Mouse (Mus musculus) intestine, embryonic 14.5 days (tissue): ENCODE measurements at regions not wholly inside any gene's neighbourhood (a gene's known extent, or its start where the extent isn't known, plus 50 kb on each side); places are given as distances from the start of the nearest gene placed in this dataset.

ENCODE experiments used
- ATAC-seq: fragments of 200-750 bp; cut with Nextera tagmentation; replicated peaks from 2 replicates; pipeline ENCODE4 v1.8.0; 2017; ENCODE audit warnings: low read depth, moderate number of reproducible peaks, moderate TSS enrichment, moderate library complexity; ENCODE audit not compliant: low FRiP score, low TSS enrichment
- DNase-seq: peaks from one replicate; pipeline ENCODE4 v3.0.0-alpha.2; 2018; ENCODE audit warnings: low spot score
- H3K27ac ChIP-seq: fragments of 300-500 bp; sonication (generic); 2 replicates; pipeline ENCODE4 v1.5.1; 2014; ENCODE audit warnings: low read depth, mild to moderate bottlenecking, control low read depth
- H3K27me3 ChIP-seq: fragments of 300-500 bp; sonication (generic); replicated peaks from 2 replicates; pipeline ENCODE4 v1.6.1; 2014; ENCODE audit warnings: low read length, control low read depth; ENCODE audit not compliant: control insufficient read depth, insufficient read depth
- H3K36me3 ChIP-seq: fragments of 300-500 bp; sonication (generic); 2 replicates; pipeline ENCODE4 v1.6.1; 2014; ENCODE audit warnings: low read length, control low read depth; ENCODE audit not compliant: control insufficient read depth, insufficient read depth
- H3K4me1 ChIP-seq: fragments of 300-500 bp; sonication (generic); replicated peaks from 2 replicates; pipeline ENCODE4 v1.6.1; 2014; ENCODE audit warnings: low read length, control low read depth, mixed read lengths; ENCODE audit not compliant: control insufficient read depth, insufficient read depth
- H3K4me2 ChIP-seq: fragments of 300-500 bp; sonication (generic); 2 replicates; pipeline ENCODE4 v1.6.1; 2014; ENCODE audit warnings: low read length
- H3K4me3 ChIP-seq: fragments of 300-500 bp; sonication (generic); 2 replicates; pipeline ENCODE4 v1.5.1; 2014; ENCODE audit warnings: low read depth, low read length, control low read depth, mixed read lengths
- H3K9ac ChIP-seq: fragments of 300-500 bp; sonication (generic); 2 replicates; pipeline ENCODE4 v1.6.1; 2014; ENCODE audit warnings: mild to moderate bottlenecking, low read length
- H3K9me3 ChIP-seq: fragments of 300-500 bp; sonication (generic); 2 replicates; pipeline ENCODE4 v1.6.1; 2016; ENCODE audit warnings: low read length, control low read depth; ENCODE audit not compliant: control insufficient read depth
- WGBS: fragments of 180-500 bp; shearing (Covaris S2); extraction: QIAGEN DNeasy Blood & Tissue Kit; methylation state at CpG from one replicate; pipeline ENCODE4 v1.1.7; 2014; 5-methylcytosine and 5-hydroxymethylcytosine counted together

DNA sequence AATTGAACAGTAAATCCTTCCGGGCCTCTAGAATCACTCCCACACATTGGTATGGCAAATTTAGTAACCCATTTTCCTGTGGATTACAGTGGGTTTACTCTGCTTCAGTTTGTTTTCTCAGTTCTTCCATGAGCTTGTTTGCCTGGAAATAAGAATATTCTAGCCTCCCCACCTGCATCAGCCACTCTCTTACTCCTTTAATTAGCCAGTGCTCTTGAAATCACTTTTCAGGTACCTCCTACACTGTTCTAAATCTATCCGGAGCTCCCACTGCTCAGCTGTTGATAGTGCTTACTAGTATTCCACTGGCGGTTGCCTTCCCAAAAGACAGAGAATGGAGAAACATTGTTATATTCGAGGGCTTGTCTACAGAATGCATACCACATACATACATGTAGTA lies 167.1 kb downstream of the Htr7 start:
- DNase-seq (no peak), ATAC-seq (no peak)
- Histone ChIP-seq H3K27ac (no peak overlapping the region), H3K9ac (no peak overlapping the region), H3K9me3 (no peaks in the 10 kb centered on the region), H3K4me1 (no peaks in the 10 kb centered on the region), H3K36me3 (no peaks in the 10 kb centered on the region), H3K27me3 (no peaks in the 10 kb centered on the region), H3K4me3 (no peak overlapping the region), H3K4me2 (no peak overlapping the region)
- WGBS: 77% methylated on average over 4 of the region's 4 CpGs

DNA sequence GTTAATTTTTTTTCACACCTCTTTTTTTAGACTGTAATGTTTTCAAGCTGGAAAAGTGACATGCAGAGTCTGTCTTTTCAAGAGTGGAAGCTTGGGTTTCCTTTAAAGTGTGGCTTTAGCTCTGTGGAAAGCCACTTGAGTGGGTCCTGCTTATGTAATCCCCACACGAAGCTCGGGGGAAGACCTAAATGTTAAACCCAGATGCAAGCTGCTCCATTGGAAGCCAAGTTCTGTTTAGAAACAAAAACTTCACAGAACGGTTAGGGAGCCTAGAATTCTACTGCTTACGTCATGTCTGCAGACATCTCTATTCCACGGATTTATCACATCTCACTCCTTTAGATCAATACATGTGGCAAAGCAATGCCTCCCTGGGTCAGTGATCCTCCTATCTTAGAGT lies 171.0 kb downstream of the Htr7 start:
- no peak overlapping the region for H3K27ac ChIP-seq
- no peaks in the 10 kb centered on the region for H3K9me3 ChIP-seq
- DNase-seq (no peak), ATAC-seq (no peak)
- no peaks in the 10 kb centered on the region for H3K27me3 ChIP-seq
- H3K9ac ChIP-seq: no peak overlapping the region
- H3K4me3 ChIP-seq: no peak overlapping the region
- H3K4me2 ChIP-seq: no peak overlapping the region
- no peaks in the 10 kb centered on the region for H3K36me3 ChIP-seq
- WGBS: 72% methylated on average over 5 of the region's 5 CpGs
- H3K4me1 ChIP-seq: no peaks in the 10 kb centered on the region

DNA sequence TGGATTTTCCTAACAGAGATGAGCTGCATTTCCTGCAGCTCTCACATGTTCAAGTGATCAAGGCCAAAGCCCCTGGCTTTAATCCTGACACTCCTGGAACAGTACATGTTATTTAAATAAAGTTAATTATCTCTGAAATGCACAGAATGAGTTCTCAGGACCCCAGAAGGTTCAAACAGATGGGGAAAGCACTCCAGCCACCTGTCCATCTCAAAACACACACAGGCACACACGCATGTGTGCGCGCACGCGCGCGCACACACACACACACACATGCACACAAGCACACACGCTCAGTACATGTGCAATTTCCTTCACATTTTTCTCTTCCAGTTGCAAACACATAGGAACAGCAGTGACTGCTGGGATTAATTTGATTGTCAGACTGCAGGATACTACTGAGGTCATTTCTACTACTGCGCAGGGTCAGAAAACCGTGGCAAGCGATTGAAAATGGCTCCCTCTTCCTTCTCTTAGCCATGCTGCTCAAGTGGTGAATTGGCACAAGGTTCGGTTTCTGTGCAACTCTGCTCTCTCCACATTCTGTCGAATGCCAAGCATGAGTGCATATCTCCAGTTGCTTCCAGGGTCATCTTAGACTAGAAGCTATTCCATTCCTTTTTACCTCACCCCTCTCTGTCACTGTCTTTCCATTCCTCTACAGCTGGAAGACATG lies 175.4 kb downstream of the Htr7 start:
- WGBS: 91% methylated on average over 13 of the region's 13 CpGs
- ATAC-seq: no peak
- DNase-seq: no peak
- H3K27ac ChIP-seq: no peak overlapping the region
- H3K4me3 ChIP-seq: no peak overlapping the region
- no peak overlapping the region for H3K9ac ChIP-seq
- no peak overlapping the region for H3K4me2 ChIP-seq
- no peaks in the 10 kb centered on the region for H3K27me3 ChIP-seq
- no peaks in the 10 kb centered on the region for H3K36me3 ChIP-seq
- no peaks in the 10 kb centered on the region for H3K9me3 ChIP-seq
- no peaks in the 10 kb centered on the region for H3K4me1 ChIP-seq

DNA sequence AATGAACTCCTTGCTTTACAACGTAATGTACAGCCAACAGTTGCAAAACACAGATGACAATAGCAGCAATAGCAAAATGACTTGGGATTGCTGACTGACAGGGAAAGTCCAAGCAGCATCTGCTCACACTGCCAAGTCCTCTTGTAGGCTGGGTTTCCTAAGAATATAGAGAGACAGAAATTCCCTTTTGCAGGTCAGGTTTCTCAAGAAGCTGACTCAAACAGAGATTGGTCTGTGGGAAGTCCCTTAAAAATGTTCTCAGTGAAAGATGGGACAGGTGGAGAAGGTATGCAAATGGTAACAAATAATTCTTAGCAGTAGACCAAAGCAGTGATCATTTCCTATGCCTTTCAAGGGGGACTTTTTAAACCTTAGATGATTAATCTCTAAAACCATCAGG lies 181.8 kb downstream of the Htr7 start:
- ATAC-seq (no peak), DNase-seq (no peak)
- 53% methylated on average over 1 of the region's 1 CpGs for WGBS
- Histone ChIP-seq H3K27ac (no peak overlapping the region), H3K27me3 (no peaks in the 10 kb centered on the region), H3K4me3 (no peak overlapping the region), H3K4me1 (no peaks in the 10 kb centered on the region), H3K9ac (no peak overlapping the region), H3K9me3 (no peaks in the 10 kb centered on the region), H3K36me3 (no peaks in the 10 kb centered on the region), H3K4me2 (no peak overlapping the region)

DNA sequence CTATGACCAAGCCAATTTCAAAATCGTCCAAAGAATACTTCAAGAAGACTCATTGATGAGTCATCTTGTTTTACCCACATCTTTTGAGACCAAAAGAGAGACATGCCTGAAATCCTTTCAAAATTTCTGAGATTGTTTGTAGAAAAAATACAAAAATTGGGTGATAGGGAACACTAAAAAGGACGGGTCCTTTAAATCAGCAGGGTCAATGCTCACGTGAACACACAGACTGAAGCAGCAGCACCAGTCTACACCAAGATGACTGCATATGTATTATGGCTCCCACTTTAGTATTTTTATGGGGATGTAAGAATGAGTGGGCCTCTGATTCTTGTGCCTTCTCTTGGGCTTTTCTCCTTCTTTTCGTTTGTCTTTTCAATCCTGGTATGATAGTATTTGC lies 186.6 kb downstream of the Htr7 start:
- Histone ChIP-seq H3K4me3 (no peak overlapping the region), H3K27me3 (no peaks in the 10 kb centered on the region), H3K27ac (no peak overlapping the region), H3K9ac (no peak overlapping the region), H3K4me2 (no peak overlapping the region), H3K9me3 (no peaks in the 10 kb centered on the region), H3K36me3 (no peaks in the 10 kb centered on the region), H3K4me1 (no peaks in the 10 kb centered on the region)
- ATAC-seq (no peak), DNase-seq (no peak)
- WGBS: 81% methylated on average over 4 of the region's 4 CpGs

DNA sequence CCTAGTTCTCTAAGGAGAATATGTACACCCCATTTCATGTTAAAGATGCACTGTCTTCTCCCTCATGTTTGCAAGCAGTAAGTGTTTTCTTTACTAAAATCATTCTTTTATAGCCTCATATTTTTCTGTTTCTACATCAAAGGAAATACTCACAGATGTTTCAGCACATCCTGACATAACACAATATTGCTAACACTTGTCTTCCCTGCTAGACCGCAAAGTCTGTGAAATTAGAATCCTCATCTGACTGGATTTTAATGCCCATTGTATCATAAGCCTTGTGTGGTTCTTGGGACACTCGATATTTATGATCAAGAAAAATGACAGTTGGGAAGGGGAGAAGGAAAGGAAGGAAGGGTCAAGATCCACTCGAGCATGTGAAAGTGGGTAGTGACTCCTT lies 188.8 kb downstream of the Htr7 start:
- no peak for DNase-seq
- H3K36me3 ChIP-seq: no peaks in the 10 kb centered on the region
- H3K9ac ChIP-seq: no peak overlapping the region
- 81% methylated on average over 3 of the region's 3 CpGs for WGBS
- H3K4me2 ChIP-seq: no peak overlapping the region
- H3K9me3 ChIP-seq: no peaks in the 10 kb centered on the region
- H3K4me3 ChIP-seq: no peak overlapping the region
- no peak overlapping the region for H3K27ac ChIP-seq
- ATAC-seq: no peak
- H3K4me1 ChIP-seq: no peaks in the 10 kb centered on the region
- H3K27me3 ChIP-seq: no peaks in the 10 kb centered on the region

DNA sequence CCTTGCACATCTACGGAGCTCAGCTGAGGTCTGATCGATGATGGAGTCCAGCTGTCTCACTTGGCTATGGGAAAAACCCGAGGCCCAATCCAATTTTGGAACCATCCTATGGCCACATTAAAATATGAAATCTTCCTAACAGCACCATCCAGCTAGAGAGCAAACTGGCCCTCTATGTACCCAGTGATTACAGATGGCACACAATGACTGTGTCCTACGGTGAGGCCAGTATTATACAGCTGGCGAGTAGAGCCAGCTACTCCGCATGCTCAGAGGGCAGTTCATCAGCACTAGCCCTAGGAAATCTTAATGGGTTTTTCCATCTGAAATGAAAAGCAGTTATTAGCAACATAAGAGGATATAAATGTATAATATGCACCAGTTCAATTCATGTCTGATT lies 194.3 kb downstream of the Htr7 start:
- 89% methylated on average over 6 of the region's 6 CpGs for WGBS
- ATAC-seq: no peak
- Histone ChIP-seq H3K4me1 (no peaks in the 10 kb centered on the region), H3K27ac (no peak overlapping the region), H3K9me3 (no peaks in the 10 kb centered on the region), H3K4me2 (no peak overlapping the region), H3K36me3 (no peaks in the 10 kb centered on the region), H3K9ac (no peak overlapping the region), H3K27me3 (no peaks in the 10 kb centered on the region), H3K4me3 (no peak overlapping the region)
- no peak for DNase-seq

DNA sequence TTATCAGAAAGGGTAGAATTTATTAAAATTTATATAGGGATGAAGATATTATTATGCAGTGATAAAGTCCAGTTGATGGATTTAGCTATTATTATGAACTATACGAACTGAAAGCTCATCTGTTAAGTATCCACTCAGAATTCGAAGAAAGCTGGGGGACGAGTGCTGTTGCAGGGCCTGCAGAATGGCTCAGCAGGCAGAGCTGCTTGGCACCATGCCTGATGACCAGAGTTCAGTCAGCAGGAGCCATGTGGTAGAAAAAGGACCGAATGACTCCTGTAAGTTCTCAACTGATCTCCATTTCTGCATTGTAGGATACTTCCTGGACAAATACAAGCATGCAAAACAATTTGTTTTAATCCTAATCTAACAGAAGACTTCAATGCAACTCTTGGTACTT lies 195.9 kb downstream of the Htr7 start:
- 49% methylated on average over 4 of the region's 4 CpGs for WGBS
- H3K4me1 ChIP-seq: no peaks in the 10 kb centered on the region
- H3K4me2 ChIP-seq: no peak overlapping the region
- H3K4me3 ChIP-seq: no peak overlapping the region
- no peaks in the 10 kb centered on the region for H3K27me3 ChIP-seq
- H3K9ac ChIP-seq: no peak overlapping the region
- no peaks in the 10 kb centered on the region for H3K9me3 ChIP-seq
- DNase-seq (no peak), ATAC-seq (no peak)
- no peaks in the 10 kb centered on the region for H3K36me3 ChIP-seq
- no peak overlapping the region for H3K27ac ChIP-seq

DNA sequence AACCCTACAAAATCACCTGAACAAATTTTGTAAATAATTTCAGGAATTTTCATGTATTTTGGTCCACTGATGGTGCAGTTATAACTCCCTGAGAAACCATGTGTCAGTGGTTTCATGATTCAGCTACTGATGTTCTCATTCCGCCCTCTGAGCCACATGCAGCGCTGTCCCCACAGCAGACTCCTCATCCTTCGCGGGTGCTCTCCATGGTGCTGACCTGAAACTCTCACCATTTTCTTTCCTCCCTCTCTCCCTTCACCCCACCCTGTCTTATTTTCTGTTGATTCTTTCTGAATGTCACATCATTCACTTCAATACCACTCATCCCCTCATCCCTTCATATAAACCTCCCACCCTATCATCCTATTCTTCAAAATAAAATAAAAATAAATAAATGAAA lies 224.3 kb downstream of the Htr7 start:
- Histone ChIP-seq H3K4me1 (no peaks in the 10 kb centered on the region), H3K4me3 (no peak overlapping the region), H3K36me3 (no peaks in the 10 kb centered on the region), H3K27me3 (no peaks in the 10 kb centered on the region), H3K9me3 (no peaks in the 10 kb centered on the region), H3K27ac (no peak overlapping the region), H3K4me2 (no peak overlapping the region), H3K9ac (no peak overlapping the region)
- ATAC-seq (0 out of 2 replicates have a peak, but pooled peaks have one; percentile 27), DNase-seq (peak; percentile 82)
- 5% methylated on average over 4 of the region's 4 CpGs for WGBS
